In genomic region chr5:130450031-130450541, GRCm38 (mm10) we compare ENCODE assay signal across 8 mouse cellular contexts.
DNase-seq lines count a peak whose midpoint lies in the region; ATAC-seq lines count a peak whose summit lies in the region.

No protein-coding gene starts in this region.

- peaks cover 56% of the 10 kb centered on the region for H3K27me3 ChIP-seq in embryonic facial prominence, embryonic 15.5 days
- H3K27me3 ChIP-seq in neural tube, embryonic 11.5 days (ENCODE audit: control insufficient read depth, insufficient read depth, low read length), result peaks cover 34% of the 10 kb centered on the region
- H3K27me3 ChIP-seq in intestine, embryonic 15.5 days (replicated peaks), result peaks cover 51% of the 10 kb centered on the region

- H3K9ac ChIP-seq in embryonic facial prominence, embryonic 15.5 days, result no peak overlapping the region
- H3K9ac ChIP-seq in neural tube, embryonic 11.5 days (ENCODE audit: low read length), result no peak overlapping the region
- no peak overlapping the region for H3K9ac ChIP-seq in intestine, embryonic 15.5 days

- no peak overlapping the region for H3K27ac ChIP-seq in embryonic facial prominence, embryonic 15.5 days (replicated peaks)
- no peak overlapping the region for H3K27ac ChIP-seq in neural tube, embryonic 11.5 days (ENCODE audit: low read depth, low read length)
- no peak overlapping the region for H3K27ac ChIP-seq in intestine, embryonic 15.5 days

- WGBS in embryonic facial prominence, embryonic 15.5 days, result 8% methylated on average over 14 of the region's 14 CpGs
- 7% methylated on average over 14 of the region's 14 CpGs for WGBS in neural tube, embryonic 11.5 days
- 8% methylated on average over 14 of the region's 14 CpGs for WGBS in intestine, embryonic 15.5 days

- no peaks in the 10 kb centered on the region for H3K9me3 ChIP-seq in embryonic facial prominence, embryonic 15.5 days (replicated peaks)
- no peaks in the 10 kb centered on the region for H3K9me3 ChIP-seq in neural tube, embryonic 11.5 days (ENCODE audit: control insufficient read depth, low read length)
- no peaks in the 10 kb centered on the region for H3K9me3 ChIP-seq in intestine, embryonic 15.5 days

- ATAC-seq in embryonic facial prominence, embryonic 15.5 days (ENCODE audit: insufficient number of reproducible peaks, low FRiP score, low TSS enrichment, low read depth), result no peak
- no peak for ATAC-seq in neural tube, embryonic 11.5 days (ENCODE audit: insufficient read depth, low FRiP score, low TSS enrichment)
- no peak for ATAC-seq in intestine, embryonic 15.5 days

- H3K36me3 ChIP-seq in embryonic facial prominence, embryonic 15.5 days, result no peaks in the 10 kb centered on the region
- no peaks in the 10 kb centered on the region for H3K36me3 ChIP-seq in neural tube, embryonic 11.5 days (ENCODE audit: control insufficient read depth, insufficient read depth, low read length)
- no peaks in the 10 kb centered on the region for H3K36me3 ChIP-seq in intestine, embryonic 15.5 days

- H3K4me3 ChIP-seq in embryonic facial prominence, embryonic 15.5 days (replicated peaks), result peak overlapping the region; percentile 43; the same call in 1 of the 2 replicates
- no peak overlapping the region for H3K4me3 ChIP-seq in neural tube, embryonic 11.5 days (ENCODE audit: low read depth, low read length)
- H3K4me3 ChIP-seq in intestine, embryonic 15.5 days (replicated peaks), result no peak overlapping the region

- DNase-seq in cerebellum, adult 8-10 months, result peak; percentile 49
- peak; percentile 28 to 41 for DNase-seq in layer of hippocampus, postnatal 14 days (ENCODE audit: low spot score in 2 of 2)
- no peak for DNase-seq in neural tube, embryonic 11.5 days (ENCODE audit: low spot score)
- no peak for DNase-seq in adrenal gland, postnatal 25 days
- no peak for DNase-seq in spleen, postnatal 4 days (ENCODE audit: low spot score in 2 of 2)
- no peak for DNase-seq in kidney, adult 11 months

- H3K4me1 ChIP-seq in embryonic facial prominence, embryonic 15.5 days, result peaks cover 20% of the 10 kb centered on the region
- no peaks in the 10 kb centered on the region for H3K4me1 ChIP-seq in neural tube, embryonic 11.5 days (ENCODE audit: control insufficient read depth, insufficient read depth, low read length)
- H3K4me1 ChIP-seq in intestine, embryonic 15.5 days (replicated peaks), result peaks cover 11% of the 10 kb centered on the region; the same call in 1 of the 2 replicates

- peak overlapping the region; percentile 91 for H3K4me2 ChIP-seq in embryonic facial prominence, embryonic 15.5 days (replicated peaks)
- peak overlapping the region; percentile 98 for H3K4me2 ChIP-seq in neural tube, embryonic 11.5 days (ENCODE audit: low read depth)
- H3K4me2 ChIP-seq in intestine, embryonic 15.5 days (replicated peaks), result no peak overlapping the region

Comparison
In these comparisons a context has a peak if more than half of its experiments do, and no peak if none do; other contexts are left out.
1. DNase-seq: peak in cerebellum, adult 8-10 months (single experiment) and layer of hippocampus, postnatal 14 days (2 of 2); none in neural tube, embryonic 11.5 days (single experiment), adrenal gland, postnatal 25 days (single experiment), spleen, postnatal 4 days (0 of 2) and kidney, adult 11 months (single experiment).